Mouse (Mus musculus): ENCODE measurements at regions not wholly inside any gene's neighbourhood (a gene's known extent, or its start where the extent isn't known, plus 50 kb on each side); places are given as distances from the start of the nearest gene placed in this dataset.
A peak's percentile ranks its signal among the peaks of the same experiment; 100 is the strongest.

- Histone ChIP-seq H3K9me3 (no peaks in the 10 kb centered on the region), H3K4me1 (peaks cover 56% of the 10 kb centered on the region), H3K4me3 (no peak overlapping the region), H3K27ac (replicated peaks) (peak overlapping the region; percentile 71), H3K27me3 (replicated peaks; ENCODE audit: low read depth, poor library complexity, severe bottlenecking) (peaks cover 64% of the 10 kb centered on the region), H3K36me3 (replicated peaks) (no peaks in the 10 kb centered on the region)
- DNase-seq (ENCODE audit: low spot score) = peak; percentile 66
- WGBS = 23% methylated on average over 8 of the region's 8 CpGs
These were observed 50.6 kb upstream of the Tbx3 start for GRCm38 (mm10) chr5:119619906-119620305.
